Mouse (Mus musculus) forebrain, embryonic 15.5 days (tissue): Measurements from ENCODE around the gene Pamr1. TPM values are rescaled to one million over a fixed set of nuclear protein-coding genes. Genes with fewer than 3 reads are reported as not detected.

ENCODE experiments used
- ATAC-seq: fragments of 200-750 bp; cut with Nextera tagmentation; replicated peaks from 2 replicates; pipeline ENCODE4 v1.8.0; 2017; ENCODE audit warnings: mild to moderate bottlenecking, moderate TSS enrichment, moderate library complexity
- H3K27ac ChIP-seq: fragments of 300-500 bp; sonication (generic); replicated peaks from 2 replicates; pipeline ENCODE4 v1.5.1; 2015; ENCODE audit warnings: mild to moderate bottlenecking, inconsistent platforms
- H3K27me3 ChIP-seq: fragments of 300-500 bp; sonication (generic); 2 replicates; pipeline ENCODE4 v1.6.1; 2015; ENCODE audit warnings: inconsistent platforms
- H3K36me3 ChIP-seq: fragments of 300-500 bp; sonication (generic); 2 replicates; pipeline ENCODE4 v1.6.1; 2015; ENCODE audit warnings: mild to moderate bottlenecking, inconsistent platforms
- H3K4me1 ChIP-seq: fragments of 300-500 bp; sonication (generic); 2 replicates; pipeline ENCODE4 v1.6.1; 2015; ENCODE audit warnings: inconsistent platforms
- H3K4me2 ChIP-seq: fragments of 300-500 bp; sonication (generic); replicated peaks from 2 replicates; pipeline ENCODE4 v1.6.1; 2015; ENCODE audit warnings: mild to moderate bottlenecking, inconsistent platforms
- H3K4me3 ChIP-seq: fragments of 300-500 bp; sonication (generic); 2 replicates; pipeline ENCODE4 v1.5.1; 2015; ENCODE audit warnings: mild to moderate bottlenecking, inconsistent platforms
- H3K9ac ChIP-seq: fragments of 300-500 bp; sonication (generic); replicated peaks from 2 replicates; pipeline ENCODE4 v1.6.1; 2015; ENCODE audit warnings: mild to moderate bottlenecking, inconsistent platforms
- H3K9me3 ChIP-seq: fragments of 300-500 bp; sonication (generic); 2 replicates; pipeline ENCODE4 v1.6.1; 2016; ENCODE audit warnings: inconsistent platforms
- WGBS: fragments of 180-500 bp; shearing (Covaris S2); methylation state at CpG from one replicate; pipeline ENCODE4 v1.1.7; 2015; ENCODE audit warnings: mixed read lengths; 5-methylcytosine and 5-hydroxymethylcytosine counted together
- polyA plus RNA-seq: library from polyadenylated mRNA; unstranded; fragments of >200 nt; fragmentation: Nextera tagmentation; extraction: Ambion mirVana; gene quantifications from 2 replicates; pipeline ENCODE4 v1.2.1, GENCODE M21; 2015

The Pamr1 gene
- polyA plus RNA-seq, 1 experiment from 2014 or later: 1.9 TPM

DNA sequence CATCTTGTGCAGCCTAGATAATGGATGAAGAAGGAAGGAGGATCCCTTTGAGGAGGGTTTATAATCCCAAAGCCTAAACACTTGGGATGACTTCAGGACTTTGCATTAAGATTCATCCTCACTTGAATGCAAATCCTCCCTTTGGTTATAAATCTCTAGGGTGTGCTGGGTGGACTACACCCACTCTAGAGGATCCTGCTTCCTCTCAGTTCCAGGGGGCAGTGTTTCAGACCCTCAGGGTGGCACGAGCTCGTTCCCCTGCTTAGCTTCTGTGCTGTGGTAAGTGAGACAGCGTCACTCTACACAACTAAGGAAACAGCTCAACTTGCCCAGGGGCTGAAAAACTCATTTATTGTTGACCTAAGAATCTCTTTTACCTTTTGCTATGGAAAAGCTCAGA lies 1.8 kb downstream of the Pamr1 start:
- WGBS: 56% methylated on average over 3 of the region's 3 CpGs
- Histone ChIP-seq H3K9me3 (no peaks in the 10 kb centered on the region), H3K27ac (no peak overlapping the region), H3K4me3 (no peak overlapping the region), H3K36me3 (no peaks in the 10 kb centered on the region), H3K27me3 (peaks cover 7% of the 10 kb centered on the region; the same call in 1 of the 2 replicates), H3K4me1 (peaks cover 15% of the 10 kb centered on the region), H3K4me2 (no peak overlapping the region), H3K9ac (no peak overlapping the region)
- ATAC-seq: no peak

DNA sequence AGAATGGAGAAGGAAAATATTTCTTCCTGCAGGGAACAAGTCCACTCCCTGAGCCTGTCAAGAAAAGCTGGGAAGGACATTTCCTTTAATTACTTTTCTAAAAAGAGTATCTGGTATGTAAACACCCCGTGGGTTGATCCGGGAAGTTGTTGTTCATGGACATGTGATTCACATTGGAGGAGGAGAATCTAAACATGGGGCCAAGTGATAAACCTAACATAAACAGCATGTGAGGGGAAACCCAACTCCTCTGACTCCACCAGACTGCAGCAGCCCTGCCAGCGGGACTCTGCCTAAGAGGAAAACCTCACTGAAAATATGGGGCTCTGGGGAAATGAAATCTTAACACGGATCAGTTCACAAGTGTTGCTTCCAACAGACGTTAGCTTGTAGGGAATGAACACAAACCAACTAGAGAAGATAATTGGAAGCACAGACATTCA lies 2.3 kb downstream of the Pamr1 start:
- Histone ChIP-seq H3K27ac (no peak overlapping the region), H3K4me1 (peaks cover 15% of the 10 kb centered on the region), H3K4me3 (no peak overlapping the region), H3K27me3 (peaks cover 7% of the 10 kb centered on the region; the same call in 1 of the 2 replicates), H3K4me2 (no peak overlapping the region), H3K9ac (no peak overlapping the region), H3K9me3 (no peaks in the 10 kb centered on the region), H3K36me3 (no peaks in the 10 kb centered on the region)
- WGBS: 67% methylated on average over 5 of the region's 5 CpGs
- 0 out of 2 replicates have a peak, but pooled peaks have one; percentile 42 for ATAC-seq

- no peaks in the 10 kb centered on the region for H3K4me1 ChIP-seq
- H3K27me3 ChIP-seq: no peaks in the 10 kb centered on the region
- H3K9ac ChIP-seq: no peak overlapping the region
- no peak overlapping the region for H3K4me3 ChIP-seq
- H3K36me3 ChIP-seq: no peaks in the 10 kb centered on the region
- ATAC-seq: no peak
- WGBS: 82% methylated on average over 4 of the region's 4 CpGs
- no peak overlapping the region for H3K27ac ChIP-seq
- no peaks in the 10 kb centered on the region for H3K9me3 ChIP-seq
- H3K4me2 ChIP-seq: no peak overlapping the region
Observed at GRCm38 (mm10) chr2:102557085-102557484, 7.3 kb downstream of the Pamr1 start.

GRCm38 (mm10) chr2:102558965-102559364 lies 9.2 kb downstream of the Pamr1 start:
- no peak for ATAC-seq
- H3K9ac ChIP-seq: no peak overlapping the region
- H3K27me3 ChIP-seq: no peaks in the 10 kb centered on the region
- WGBS: 82% methylated on average over 12 of the region's 12 CpGs
- no peaks in the 10 kb centered on the region for H3K9me3 ChIP-seq
- H3K4me1 ChIP-seq: no peaks in the 10 kb centered on the region
- no peak overlapping the region for H3K27ac ChIP-seq
- H3K4me2 ChIP-seq: no peak overlapping the region
- H3K36me3 ChIP-seq: no peaks in the 10 kb centered on the region
- no peak overlapping the region for H3K4me3 ChIP-seq

DNA sequence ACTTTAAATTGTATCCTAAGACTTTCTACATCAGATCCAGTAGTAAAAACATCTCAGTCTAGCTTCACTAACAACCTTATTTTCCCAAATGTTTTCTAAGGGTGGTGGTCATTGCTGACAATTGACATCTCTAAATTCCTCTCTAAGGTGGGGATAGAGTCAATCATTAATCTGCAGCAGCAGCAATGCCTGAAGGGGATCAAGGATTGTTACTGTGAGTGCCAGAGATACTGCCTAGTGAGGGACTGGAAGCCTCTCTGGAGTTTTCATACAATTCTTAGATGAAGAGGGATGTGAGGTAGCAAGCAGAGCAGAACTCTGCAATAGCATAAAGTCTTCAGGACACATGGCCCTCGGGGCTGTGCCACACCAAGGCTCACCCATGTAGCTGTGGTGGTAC lies 14.0 kb downstream of the Pamr1 start:
- Histone ChIP-seq H3K9ac (no peak overlapping the region), H3K4me1 (no peaks in the 10 kb centered on the region), H3K4me3 (no peak overlapping the region), H3K27me3 (no peaks in the 10 kb centered on the region), H3K36me3 (no peaks in the 10 kb centered on the region), H3K9me3 (no peaks in the 10 kb centered on the region), H3K27ac (no peak overlapping the region), H3K4me2 (no peak overlapping the region)
- no peak for ATAC-seq
- whole genome bisulfite sequencing: 88% methylated on average over 1 of the region's 1 CpGs

GRCm38 (mm10) chr2:102579248-102579647 lies 29.4 kb downstream of the Pamr1 start:
- no peaks in the 10 kb centered on the region for H3K9me3 ChIP-seq
- no peaks in the 10 kb centered on the region for H3K27me3 ChIP-seq
- 91% methylated on average over 4 of the region's 4 CpGs for WGBS
- no peaks in the 10 kb centered on the region for H3K36me3 ChIP-seq
- no peak for ATAC-seq
- H3K4me3 ChIP-seq: no peak overlapping the region
- no peak overlapping the region for H3K9ac ChIP-seq
- no peaks in the 10 kb centered on the region for H3K4me1 ChIP-seq
- H3K27ac ChIP-seq: no peak overlapping the region
- no peak overlapping the region for H3K4me2 ChIP-seq

- H3K9me3 ChIP-seq: no peaks in the 10 kb centered on the region
- WGBS: 35% methylated on average over 2 of the region's 2 CpGs
- H3K4me1 ChIP-seq: no peaks in the 10 kb centered on the region
- H3K36me3 ChIP-seq: no peaks in the 10 kb centered on the region
- no peak overlapping the region for H3K27ac ChIP-seq
- H3K27me3 ChIP-seq: no peaks in the 10 kb centered on the region
- peak; percentile 75 for ATAC-seq
- no peak overlapping the region for H3K4me2 ChIP-seq
- H3K9ac ChIP-seq: no peak overlapping the region
- no peak overlapping the region for H3K4me3 ChIP-seq
Observed at GRCm38 (mm10) chr2:102589977-102590376, 40.2 kb downstream of the Pamr1 start.

GRCm38 (mm10) chr2:102594535-102594934 lies 44.7 kb downstream of the Pamr1 start:
- no peak for ATAC-seq
- Histone ChIP-seq H3K9ac (no peak overlapping the region), H3K27me3 (no peaks in the 10 kb centered on the region), H3K36me3 (no peaks in the 10 kb centered on the region), H3K4me1 (peaks cover 9% of the 10 kb centered on the region), H3K27ac (no peak overlapping the region), H3K4me3 (no peak overlapping the region), H3K9me3 (no peaks in the 10 kb centered on the region), H3K4me2 (no peak overlapping the region)
- 87% methylated on average over 1 of the region's 1 CpGs for WGBS

- no peak for ATAC-seq
Observed at GRCm38 (mm10) chr2:102595395-102596130, 45.8 kb downstream of the Pamr1 start.

GRCm38 (mm10) chr2:102598911-102599721 lies 49.3 kb downstream of the Pamr1 start:
- Histone ChIP-seq H3K27me3 (no peaks in the 10 kb centered on the region), H3K4me2 (no peak overlapping the region), H3K9me3 (no peaks in the 10 kb centered on the region), H3K27ac (peak overlapping the region; percentile 46), H3K4me1 (peaks cover 13% of the 10 kb centered on the region), H3K9ac (no peak overlapping the region), H3K36me3 (no peaks in the 10 kb centered on the region), H3K4me3 (no peak overlapping the region)
- peak; percentile 92 for ATAC-seq
- WGBS: 20% methylated on average over 2 of the region's 2 CpGs

More at GRCm38 (mm10) chr2:102595395-102596130, 45.8 kb downstream of the Pamr1 start:
- Histone ChIP-seq H3K4me2 (no peak overlapping the region), H3K4me3 (no peak overlapping the region), H3K36me3 (no peaks in the 10 kb centered on the region), H3K27ac (no peak overlapping the region), H3K9me3 (no peaks in the 10 kb centered on the region), H3K4me1 (peaks cover 13% of the 10 kb centered on the region), H3K9ac (no peak overlapping the region), H3K27me3 (no peaks in the 10 kb centered on the region)
- WGBS: 92% methylated on average over 10 of the region's 10 CpGs

DNA sequence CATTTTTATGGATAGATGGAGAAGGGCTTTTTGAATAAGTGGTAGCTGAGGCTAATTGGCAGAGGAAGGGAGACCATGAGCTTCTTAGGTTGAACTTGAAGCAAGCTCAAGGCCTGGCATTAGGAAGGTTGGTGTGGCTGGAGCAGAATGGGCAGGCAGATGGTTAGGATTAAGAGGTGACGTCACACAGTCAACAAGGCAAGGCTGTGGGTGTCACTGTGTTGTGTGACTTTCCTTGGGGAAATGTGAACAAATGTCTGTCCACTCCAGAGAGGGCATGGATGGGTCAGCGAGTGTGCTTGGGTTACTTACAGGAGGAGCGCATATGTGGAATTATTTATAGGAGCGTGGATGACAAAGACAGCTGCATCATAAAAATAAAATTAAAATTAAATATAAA lies 50.7 kb downstream of the Pamr1 start:
- Histone ChIP-seq H3K9ac (no peak overlapping the region), H3K36me3 (no peaks in the 10 kb centered on the region), H3K4me2 (no peak overlapping the region), H3K27me3 (no peaks in the 10 kb centered on the region), H3K4me3 (no peak overlapping the region), H3K9me3 (no peaks in the 10 kb centered on the region), H3K4me1 (peaks cover 13% of the 10 kb centered on the region), H3K27ac (no peak overlapping the region)
- ATAC-seq: no peak
- WGBS: 92% methylated on average over 4 of the region's 4 CpGs

- Histone ChIP-seq H3K9ac (no peak overlapping the region), H3K9me3 (no peaks in the 10 kb centered on the region), H3K27ac (no peak overlapping the region), H3K4me3 (no peak overlapping the region), H3K27me3 (no peaks in the 10 kb centered on the region), H3K4me1 (no peaks in the 10 kb centered on the region), H3K36me3 (no peaks in the 10 kb centered on the region), H3K4me2 (no peak overlapping the region)
- 96% methylated on average over 4 of the region's 4 CpGs for WGBS
- no peak for ATAC-seq
Observed at GRCm38 (mm10) chr2:102610485-102610884, 60.7 kb downstream of the Pamr1 start.
